ENCODE assay signal across 27 mouse cellular contexts in the genomic region with DNA sequence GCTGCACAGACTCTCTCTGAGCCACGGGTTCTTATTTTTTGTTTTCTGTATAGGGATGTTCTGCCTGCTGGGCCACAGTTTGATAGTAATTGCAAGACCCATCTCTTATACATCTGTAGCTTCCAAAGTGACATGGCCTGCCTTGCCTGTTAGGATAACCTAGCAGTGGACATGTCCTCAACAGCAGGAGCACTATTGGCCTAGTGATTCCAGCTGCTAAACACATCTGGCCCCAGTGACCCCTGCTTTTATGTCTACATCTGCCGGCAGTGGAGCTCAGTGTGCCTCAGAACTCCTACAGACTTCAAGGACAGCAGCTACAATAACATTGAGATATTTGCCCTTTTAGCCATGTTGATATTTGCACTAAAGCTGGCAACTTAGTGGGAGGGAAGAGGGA. TPM values are rescaled to one million over a fixed set of nuclear protein-coding genes. Genes with fewer than 3 reads are reported as not detected.
A peak's percentile ranks its signal among the peaks of the same experiment; 100 is the strongest.
DNase-seq lines count a peak whose midpoint lies in the region; ATAC-seq and TF ChIP-seq lines count a peak whose summit lies in the region.
"Had no signal": no experiment of that assay in that cellular context is flagged by ENCODE, and none has a peak within 500 bp of the region (broad histone marks: within the 10 kb centered on the region; RNA-seq: fewer than 3 reads in every experiment).

No protein-coding gene starts in this region.

- H3K27me3 ChIP-seq in hindbrain, embryonic 10.5 days (ENCODE audit: insufficient read depth, poor library complexity, severe bottlenecking) = no peaks in the 10 kb centered on the region
- H3K27me3 ChIP-seq in hindbrain, embryonic 12.5 days = no peaks in the 10 kb centered on the region
- H3K27me3 ChIP-seq in midbrain, embryonic 10.5 days (ENCODE audit: low read depth, poor library complexity, severe bottlenecking) = peaks cover 4% of the 10 kb centered on the region; the same call in 1 of the 2 replicates
- no peaks in the 10 kb centered on the region for H3K27me3 ChIP-seq in midbrain, embryonic 14.5 days (ENCODE audit: control insufficient read depth, insufficient read depth, low read length)
- no peaks in the 10 kb centered on the region for H3K27me3 ChIP-seq in MEL (ENCODE audit: control insufficient read depth in 1 of 2, insufficient read depth in 2 of 2, low read length in 2 of 2)
- no peaks in the 10 kb centered on the region for H3K27me3 ChIP-seq in heart, embryonic 11.5 days (ENCODE audit: control insufficient read depth, insufficient read depth, low read length)
- H3K27me3 ChIP-seq: CH12.LX; forebrain, embryonic 13.5 days had no signal

- no peak overlapping the region for H3K4me2 ChIP-seq in hindbrain, embryonic 12.5 days (replicated peaks)
- no peak overlapping the region for H3K4me2 ChIP-seq in midbrain, embryonic 14.5 days (ENCODE audit: low read length)
- no peak overlapping the region for H3K4me2 ChIP-seq in heart, embryonic 11.5 days
- H3K4me2 ChIP-seq: forebrain, embryonic 13.5 days; hindbrain, embryonic 14.5 days had no signal

- no peaks in the 10 kb centered on the region for H3K36me3 ChIP-seq in hindbrain, embryonic 10.5 days
- H3K36me3 ChIP-seq in hindbrain, embryonic 12.5 days = no peaks in the 10 kb centered on the region
- H3K36me3 ChIP-seq in midbrain, embryonic 10.5 days = no peaks in the 10 kb centered on the region
- H3K36me3 ChIP-seq in midbrain, embryonic 14.5 days (ENCODE audit: control insufficient read depth, insufficient read depth, low read length) = no peaks in the 10 kb centered on the region
- H3K36me3 ChIP-seq in MEL (ENCODE audit: control insufficient read depth in 1 of 2, insufficient read depth in 2 of 2, low read length in 2 of 2) = peaks cover 0 to 9% of the 10 kb centered on the region in 2 experiments; a peak in 2 of 4 replicates
- H3K36me3 ChIP-seq in heart, embryonic 11.5 days (ENCODE audit: control insufficient read depth, insufficient read depth, low read length) = no peaks in the 10 kb centered on the region
- H3K36me3 ChIP-seq: forebrain, embryonic 10.5 days; heart, embryonic 10.5 days had no signal

- no peaks in the 10 kb centered on the region for H3K79me2 ChIP-seq in MEL (ENCODE audit: control insufficient read depth, insufficient read depth, low read length, poor library complexity)

- TF ChIP-seq POLR2A in MEL (IDR thresholded peaks at IDR 0.05; ENCODE audit: control insufficient read depth in 1 of 2, insufficient read depth in 1 of 2, low read depth in 1 of 2, low read length in 2 of 2, poor library complexity in 1 of 2) = no peak; a peak in 2 of 4 replicates

- H3K4me3 ChIP-seq in hindbrain, embryonic 10.5 days = no peak overlapping the region
- no peak overlapping the region for H3K4me3 ChIP-seq in hindbrain, embryonic 12.5 days
- H3K4me3 ChIP-seq in midbrain, embryonic 10.5 days = no peak overlapping the region
- no peak overlapping the region for H3K4me3 ChIP-seq in midbrain, embryonic 14.5 days (replicated peaks; ENCODE audit: low read depth, low read length)
- no peak overlapping the region for H3K4me3 ChIP-seq in MEL (ENCODE audit: control insufficient read depth in 1 of 2, insufficient read depth in 1 of 2, low read depth in 2 of 2, low read length in 2 of 2)
- no peak overlapping the region for H3K4me3 ChIP-seq in heart, embryonic 11.5 days (ENCODE audit: low read depth, low read length)
- H3K4me3 ChIP-seq: forebrain, embryonic 10.5 days; forebrain, embryonic 13.5 days; heart, adult 2 months; heart, embryonic 10.5 days had no signal

- H3K27ac ChIP-seq in hindbrain, embryonic 10.5 days = no peak overlapping the region
- H3K27ac ChIP-seq in hindbrain, embryonic 12.5 days = no peak overlapping the region
- no peak overlapping the region for H3K27ac ChIP-seq in midbrain, embryonic 10.5 days (replicated peaks)
- H3K27ac ChIP-seq in midbrain, embryonic 14.5 days (replicated peaks; ENCODE audit: low read depth, low read length) = no peak overlapping the region
- H3K27ac ChIP-seq in MEL (ENCODE audit: control insufficient read depth, low read depth, low read length) = no peak overlapping the region
- H3K27ac ChIP-seq in heart, embryonic 11.5 days (ENCODE audit: low read depth, low read length) = no peak overlapping the region
- H3K27ac ChIP-seq: forebrain, embryonic 10.5 days; forebrain, embryonic 13.5 days; heart, adult 2 months; heart, embryonic 10.5 days; hindbrain, embryonic 14.5 days; hindbrain, postnatal 0 days had no signal

- TF ChIP-seq CTCF in MEL (IDR thresholded peaks at IDR 0.05 in 2 of 3, conservative IDR thresholded peaks at IDR 0.05 in 1 of 3; ENCODE audit: control insufficient read depth in 1 of 3, insufficient read depth in 1 of 3, low read depth in 2 of 3, low read length in 3 of 3, poor library complexity in 1 of 3, severe bottlenecking in 1 of 3) = no peak

- no peak overlapping the region for H3K9ac ChIP-seq in hindbrain, embryonic 12.5 days
- no peak overlapping the region for H3K9ac ChIP-seq in midbrain, embryonic 14.5 days (replicated peaks; ENCODE audit: low read length)
- no peak overlapping the region for H3K9ac ChIP-seq in MEL (ENCODE audit: control insufficient read depth, low read depth, low read length, poor library complexity, severe bottlenecking)
- H3K9ac ChIP-seq in heart, embryonic 11.5 days (ENCODE audit: low read depth, low read length) = no peak overlapping the region
- H3K9ac ChIP-seq: forebrain, embryonic 13.5 days; hindbrain, embryonic 14.5 days had no signal

- TF ChIP-seq EP300 in MEL (IDR thresholded peaks at IDR 0.05; ENCODE audit: low read depth in 1 of 2, low read length in 2 of 2) = no peak

- 38% methylated on average over 2 of the region's 2 CpGs for WGBS in hindbrain, embryonic 10.5 days
- WGBS in hindbrain, embryonic 12.5 days = 40% methylated on average over 2 of the region's 2 CpGs
- 46% methylated on average over 2 of the region's 2 CpGs for WGBS in midbrain, embryonic 10.5 days
- whole genome bisulfite sequencing in midbrain, embryonic 14.5 days = 42% methylated on average over 2 of the region's 2 CpGs
- 52% methylated on average over 2 of the region's 2 CpGs for whole genome bisulfite sequencing in heart, embryonic 11.5 days (ENCODE audit: insufficient replicate concordance)

- no peak for ATAC-seq in hindbrain, embryonic 12.5 days (ENCODE audit: low FRiP score)
- ATAC-seq in midbrain, embryonic 14.5 days (ENCODE audit: low FRiP score, low TSS enrichment) = no peak
- no peak for ATAC-seq in heart, embryonic 11.5 days (replicated peaks; ENCODE audit: insufficient number of reproducible peaks, low FRiP score, low TSS enrichment)
- ATAC-seq: forebrain, embryonic 13.5 days; forebrain, embryonic 16.5 days; hindbrain, postnatal 0 days; inflammation-experienced regulatory T-cells, adult 6 months had no signal

- no peaks in the 10 kb centered on the region for H3K9me3 ChIP-seq in hindbrain, embryonic 10.5 days
- H3K9me3 ChIP-seq in hindbrain, embryonic 12.5 days (replicated peaks) = no peaks in the 10 kb centered on the region
- H3K9me3 ChIP-seq in midbrain, embryonic 10.5 days (replicated peaks) = no peaks in the 10 kb centered on the region
- no peaks in the 10 kb centered on the region for H3K9me3 ChIP-seq in midbrain, embryonic 14.5 days (ENCODE audit: control insufficient read depth, low read length)
- no peaks in the 10 kb centered on the region for H3K9me3 ChIP-seq in MEL (replicated peaks; ENCODE audit: insufficient read depth, low read length)
- no peaks in the 10 kb centered on the region for H3K9me3 ChIP-seq in heart, embryonic 11.5 days (replicated peaks; ENCODE audit: control insufficient read depth, low read length)
- H3K9me3 ChIP-seq: forebrain, embryonic 10.5 days; forebrain, embryonic 13.5 days; G1E; heart, embryonic 10.5 days had no signal

- no peaks in the 10 kb centered on the region for H3K4me1 ChIP-seq in hindbrain, embryonic 10.5 days (replicated peaks)
- H3K4me1 ChIP-seq in hindbrain, embryonic 12.5 days = no peaks in the 10 kb centered on the region
- H3K4me1 ChIP-seq in midbrain, embryonic 10.5 days = peaks cover 3% of the 10 kb centered on the region; the same call in 1 of the 2 replicates
- no peaks in the 10 kb centered on the region for H3K4me1 ChIP-seq in midbrain, embryonic 14.5 days (ENCODE audit: control insufficient read depth, insufficient read depth, low read length)
- peaks cover 2 to 22% of the 10 kb centered on the region in 2 experiments; a peak in 3 of 4 replicates for H3K4me1 ChIP-seq in MEL (ENCODE audit: control insufficient read depth in 1 of 2, insufficient read depth in 2 of 2, low read length in 2 of 2)
- H3K4me1 ChIP-seq in heart, embryonic 11.5 days (ENCODE audit: control insufficient read depth, insufficient read depth, low read length) = no peaks in the 10 kb centered on the region
- H3K4me1 ChIP-seq: forebrain, embryonic 10.5 days; forebrain, embryonic 13.5 days; heart, embryonic 10.5 days had no signal

- TF ChIP-seq RAD21 in MEL (IDR thresholded peaks at IDR 0.05; ENCODE audit: low read depth, low read length) = no peak

- peak; percentile 38 for DNase-seq in hindbrain, embryonic 10.5 days (ENCODE audit: low spot score)
- DNase-seq in midbrain, embryonic 10.5 days (ENCODE audit: low spot score) = peak; percentile 39
- no peak for DNase-seq in midbrain, embryonic 14.5 days
- peak; percentile 12 for DNase-seq in MEL (ENCODE audit: low read depth, low spot score)
- DNase-seq in embryo, embryonic 10.5 days (ENCODE audit: low spot score) = peak; percentile 46
- DNase-seq in urinary bladder, postnatal 14 days (ENCODE audit: low spot score) = no peak
- DNase-seq: adrenal gland, adult 2 months; adrenal gland, postnatal 14 days; B cell, adult 2 months; cerebellum, adult 11-12 months; cerebellum, adult 8-10 months; cerebellum, postnatal 10 days; cerebellum, postnatal 36 days; gastrocnemius, postnatal 10 days; gastrocnemius, postnatal 36 days; heart, adult 2 months had no signal

RNA-seq across cellular contexts. Expression of a gene that starts 9.5 kb away (rescaled TPM):
- polyA plus RNA-seq in hindbrain, embryonic 10.5 days (2016; fragmentation: Nextera tagmentation; extraction: Ambion mirVana) = 40.7 and 43.5 TPM in 2 replicates
- 43.9 and 45.5 TPM in 2 replicates for polyA plus RNA-seq in hindbrain, embryonic 12.5 days (2016; fragmentation: Nextera tagmentation; extraction: Ambion mirVana)
- 35.7 and 35.8 TPM in 2 replicates for polyA plus RNA-seq in midbrain, embryonic 10.5 days (2016; fragmentation: Nextera tagmentation; extraction: Ambion mirVana)
- polyA plus RNA-seq in midbrain, embryonic 14.5 days (2014; fragmentation: Nextera tagmentation; extraction: Ambion mirVana) = 7.2 and 16.9 TPM in 2 replicates
- 130 and 164 TPM in 2 replicates for total RNA-seq in MEL (2012; rRNA removed)
- 100 to 1,000 TPM in 1 of 2 experiments, not detected in 1; 179 TPM for polyA plus RNA-seq in MEL (2012; ENCODE audit: insufficient read depth in 1 of 2, insufficient read length in 2 of 2, low read depth in 1 of 2, low replicate concordance in 2 of 2, missing spikeins in 1 of 2)
- polyA plus RNA-seq in heart, embryonic 11.5 days (2014; fragmentation: Nextera tagmentation; extraction: Ambion mirVana) = 137 and 142 TPM in 2 replicates

RNA-seq across cellular contexts. Expression of a gene that starts 14.1 kb away (rescaled TPM):
- 18.5 and 19.6 TPM in 2 replicates for polyA plus RNA-seq in hindbrain, embryonic 10.5 days (2016; fragmentation: Nextera tagmentation; extraction: Ambion mirVana)
- 24.9 and 30.8 TPM in 2 replicates for polyA plus RNA-seq in hindbrain, embryonic 12.5 days (2016; fragmentation: Nextera tagmentation; extraction: Ambion mirVana)
- polyA plus RNA-seq in midbrain, embryonic 10.5 days (2016; fragmentation: Nextera tagmentation; extraction: Ambion mirVana) = 15.3 and 21.5 TPM in 2 replicates
- 5.8 and 8.0 TPM in 2 replicates for polyA plus RNA-seq in midbrain, embryonic 14.5 days (2014; fragmentation: Nextera tagmentation; extraction: Ambion mirVana)
- 5.0 and 5.2 TPM in 2 replicates for total RNA-seq in MEL (2012; rRNA removed)
- 1 to 10 TPM in 1 of 2 experiments, not detected in 1; 5.4 TPM for polyA plus RNA-seq in MEL (2012; ENCODE audit: insufficient read depth in 1 of 2, insufficient read length in 2 of 2, low read depth in 1 of 2, low replicate concordance in 2 of 2, missing spikeins in 1 of 2)
- 23.9 and 27.1 TPM in 2 replicates for polyA plus RNA-seq in heart, embryonic 11.5 days (2014; fragmentation: Nextera tagmentation; extraction: Ambion mirVana)

RNA-seq across cellular contexts. Expression of a gene that starts 19.7 kb away (rescaled TPM):
- 13.6 and 15.8 TPM in 2 replicates for polyA plus RNA-seq in hindbrain, embryonic 10.5 days (2016; fragmentation: Nextera tagmentation; extraction: Ambion mirVana)
- 10.0 and 11.0 TPM in 2 replicates for polyA plus RNA-seq in hindbrain, embryonic 12.5 days (2016; fragmentation: Nextera tagmentation; extraction: Ambion mirVana)
- 12.0 and 12.9 TPM in 2 replicates for polyA plus RNA-seq in midbrain, embryonic 10.5 days (2016; fragmentation: Nextera tagmentation; extraction: Ambion mirVana)
- polyA plus RNA-seq in midbrain, embryonic 14.5 days (2014; fragmentation: Nextera tagmentation; extraction: Ambion mirVana) = 3.2 and 15.2 TPM in 2 replicates
- 490 and 593 TPM in 2 replicates for total RNA-seq in MEL (2012; rRNA removed)
- polyA plus RNA-seq in MEL (2012; ENCODE audit: insufficient read depth in 1 of 2, insufficient read length in 2 of 2, low read depth in 1 of 2, low replicate concordance in 2 of 2, missing spikeins in 1 of 2) = 100 to 1,000 TPM in 1 of 2 experiments, not detected in 1; 465 TPM
- 55.3 and 59.2 TPM in 2 replicates for polyA plus RNA-seq in heart, embryonic 11.5 days (2014; fragmentation: Nextera tagmentation; extraction: Ambion mirVana)

RNA-seq across cellular contexts. Expression of a gene that starts 33.2 kb away (rescaled TPM):
- 110 and 114 TPM in 2 replicates for polyA plus RNA-seq in hindbrain, embryonic 10.5 days (2016; fragmentation: Nextera tagmentation; extraction: Ambion mirVana)
- polyA plus RNA-seq in hindbrain, embryonic 12.5 days (2016; fragmentation: Nextera tagmentation; extraction: Ambion mirVana) = 95.0 and 98.3 TPM in 2 replicates
- 106 and 111 TPM in 2 replicates for polyA plus RNA-seq in midbrain, embryonic 10.5 days (2016; fragmentation: Nextera tagmentation; extraction: Ambion mirVana)
- 116 and 122 TPM in 2 replicates for polyA plus RNA-seq in midbrain, embryonic 14.5 days (2014; fragmentation: Nextera tagmentation; extraction: Ambion mirVana)
- total RNA-seq in MEL (2012; rRNA removed) = 47.2 and 50.7 TPM in 2 replicates
- 100 to 1,000 TPM; 107 to 268 TPM for polyA plus RNA-seq in MEL (2012; ENCODE audit: insufficient read depth in 1 of 2, insufficient read length in 2 of 2, low read depth in 1 of 2, low replicate concordance in 2 of 2, missing spikeins in 1 of 2)
- polyA plus RNA-seq in heart, embryonic 11.5 days (2014; fragmentation: Nextera tagmentation; extraction: Ambion mirVana) = 95.4 and 107 TPM in 2 replicates

RNA-seq across cellular contexts. Expression of a gene that starts 39.4 kb away (rescaled TPM):
- 320 and 408 TPM in 2 replicates for polyA plus RNA-seq in hindbrain, embryonic 10.5 days (2016; fragmentation: Nextera tagmentation; extraction: Ambion mirVana)
- polyA plus RNA-seq in hindbrain, embryonic 12.5 days (2016; fragmentation: Nextera tagmentation; extraction: Ambion mirVana) = 405 and 424 TPM in 2 replicates
- polyA plus RNA-seq in midbrain, embryonic 10.5 days (2016; fragmentation: Nextera tagmentation; extraction: Ambion mirVana) = 431 and 439 TPM in 2 replicates
- 318 and 413 TPM in 2 replicates for polyA plus RNA-seq in midbrain, embryonic 14.5 days (2014; fragmentation: Nextera tagmentation; extraction: Ambion mirVana)
- total RNA-seq in MEL (2012; rRNA removed) = 233 and 319 TPM in 2 replicates
- polyA plus RNA-seq in MEL (2012; ENCODE audit: insufficient read depth in 1 of 2, insufficient read length in 2 of 2, low read depth in 1 of 2, low replicate concordance in 2 of 2, missing spikeins in 1 of 2) = 1,000 to 10,000 TPM in 1 of 2 experiments, 100 to 1,000 TPM in 1; 357 to 3,179 TPM
- polyA plus RNA-seq in heart, embryonic 11.5 days (2014; fragmentation: Nextera tagmentation; extraction: Ambion mirVana) = 321 and 349 TPM in 2 replicates

Comparison
In these comparisons a context has a peak if more than half of its experiments do, and no peak if none do; other contexts are left out.
1. DNase-seq: peak in hindbrain, embryonic 10.5 days (single experiment), midbrain, embryonic 10.5 days (single experiment), MEL (single experiment) and embryo, embryonic 10.5 days (single experiment); none in midbrain, embryonic 14.5 days (single experiment) and urinary bladder, postnatal 14 days (single experiment).